9 mouse cellular contexts compared by ENCODE assay signal in genomic region chr12:68862313-68862990, GRCm38 (mm10).
DNase-seq lines count a peak whose midpoint lies in the region; ATAC-seq lines count a peak whose summit lies in the region.
"Had no signal": no experiment of that assay in that cellular context is flagged by ENCODE, and none has a peak within 500 bp of the region (broad histone marks: within the 10 kb centered on the region; RNA-seq: fewer than 3 reads in every experiment).

No protein-coding gene starts in this region.

- peak; percentile 49 for DNase-seq in limb, embryonic 11.5 days (ENCODE audit: low spot score)
- DNase-seq in limb, embryonic 10.5 days (ENCODE audit: low spot score), result no peak
- DNase-seq in ZHBTc4 (ENCODE audit: low read depth, low spot score), result peak; percentile 39
- DNase-seq in embryo, embryonic 11.5 days (ENCODE audit: low read depth, low spot score), result peak; percentile 46
- DNase-seq in kidney, adult 9 months, result peak; percentile 64
- DNase-seq in midbrain, embryonic 14.5 days, result peak; percentile 93
- DNase-seq in gastrocnemius, postnatal 4 days (ENCODE audit: low spot score in 2 of 2), result no peak

- H3K4me1 ChIP-seq in limb, embryonic 11.5 days (ENCODE audit: control insufficient read depth, insufficient read depth, low read length), result no peaks in the 10 kb centered on the region
- H3K4me1 ChIP-seq in limb, embryonic 10.5 days, result no peaks in the 10 kb centered on the region
- H3K4me1 ChIP-seq in midbrain, embryonic 14.5 days (ENCODE audit: control insufficient read depth, insufficient read depth, low read length), result no peaks in the 10 kb centered on the region
- H3K4me1 ChIP-seq: limb, embryonic 13.5 days had no signal

- H3K4me3 ChIP-seq in limb, embryonic 11.5 days (ENCODE audit: low read depth, low read length), result no peak overlapping the region
- no peak overlapping the region for H3K4me3 ChIP-seq in limb, embryonic 10.5 days
- H3K4me3 ChIP-seq in midbrain, embryonic 14.5 days (replicated peaks; ENCODE audit: low read depth, low read length), result no peak overlapping the region
- H3K4me3 ChIP-seq: limb, embryonic 13.5 days had no signal

- H3K36me3 ChIP-seq in limb, embryonic 11.5 days (ENCODE audit: control insufficient read depth, insufficient read depth, low read length), result no peaks in the 10 kb centered on the region
- no peaks in the 10 kb centered on the region for H3K36me3 ChIP-seq in limb, embryonic 10.5 days
- H3K36me3 ChIP-seq in midbrain, embryonic 14.5 days (ENCODE audit: control insufficient read depth, insufficient read depth, low read length), result no peaks in the 10 kb centered on the region
- H3K36me3 ChIP-seq: limb, embryonic 13.5 days had no signal

- H3K27ac ChIP-seq in limb, embryonic 11.5 days (replicated peaks; ENCODE audit: low read depth, low read length), result no peak overlapping the region
- no peak overlapping the region for H3K27ac ChIP-seq in limb, embryonic 10.5 days
- no peak overlapping the region for H3K27ac ChIP-seq in midbrain, embryonic 14.5 days (replicated peaks; ENCODE audit: low read depth, low read length)
- H3K27ac ChIP-seq: limb, embryonic 13.5 days had no signal

- H3K27me3 ChIP-seq in limb, embryonic 11.5 days (ENCODE audit: control insufficient read depth, insufficient read depth, low read length), result no peaks in the 10 kb centered on the region
- no peaks in the 10 kb centered on the region for H3K27me3 ChIP-seq in limb, embryonic 10.5 days (ENCODE audit: low read depth, poor library complexity, severe bottlenecking)
- no peaks in the 10 kb centered on the region for H3K27me3 ChIP-seq in midbrain, embryonic 14.5 days (ENCODE audit: control insufficient read depth, insufficient read depth, low read length)
- H3K27me3 ChIP-seq: limb, embryonic 13.5 days had no signal

- WGBS in limb, embryonic 11.5 days, result 48% methylated on average over 5 of the region's 5 CpGs
- 52% methylated on average over 5 of the region's 5 CpGs for WGBS in limb, embryonic 10.5 days
- 37% methylated on average over 5 of the region's 5 CpGs for WGBS in midbrain, embryonic 14.5 days

- H3K9me3 ChIP-seq in limb, embryonic 11.5 days (ENCODE audit: control insufficient read depth, low read length), result no peaks in the 10 kb centered on the region
- H3K9me3 ChIP-seq in limb, embryonic 10.5 days (replicated peaks), result no peaks in the 10 kb centered on the region
- no peaks in the 10 kb centered on the region for H3K9me3 ChIP-seq in midbrain, embryonic 14.5 days (ENCODE audit: control insufficient read depth, low read length)
- H3K9me3 ChIP-seq: limb, embryonic 13.5 days had no signal

- ATAC-seq in limb, embryonic 11.5 days (ENCODE audit: insufficient number of reproducible peaks, low FRiP score, low TSS enrichment, low read depth), result no peak
- peak; percentile 68; the same call in 1 of the 2 replicates for ATAC-seq in midbrain, embryonic 14.5 days (ENCODE audit: low FRiP score, low TSS enrichment)
- no peak for ATAC-seq in activated CD4-positive, CD25-positive, alpha-beta regulatory T cell, adult 4 months

- H3K4me2 ChIP-seq in limb, embryonic 11.5 days (ENCODE audit: low read depth, severe bottlenecking), result no peak overlapping the region
- no peak overlapping the region for H3K4me2 ChIP-seq in midbrain, embryonic 14.5 days (ENCODE audit: low read length)
- H3K4me2 ChIP-seq: limb, embryonic 13.5 days had no signal

- no peak overlapping the region for H3K9ac ChIP-seq in limb, embryonic 11.5 days (ENCODE audit: low read length)
- no peak overlapping the region for H3K9ac ChIP-seq in midbrain, embryonic 14.5 days (replicated peaks; ENCODE audit: low read length)
- H3K9ac ChIP-seq: limb, embryonic 13.5 days had no signal

Comparison
In these comparisons a context has a peak if more than half of its experiments do, and no peak if none do; other contexts are left out.
1. DNase-seq: peak in limb, embryonic 11.5 days (single experiment), ZHBTc4 (single experiment), embryo, embryonic 11.5 days (single experiment), kidney, adult 9 months (single experiment) and midbrain, embryonic 14.5 days (single experiment); none in limb, embryonic 10.5 days (single experiment) and gastrocnemius, postnatal 4 days (0 of 2).